Mouse (Mus musculus): ENCODE measurements around the gene Des.

- TF ChIP-seq CTCF (IDR thresholded peaks at IDR 0.05; ENCODE audit: low read depth) (no peak), EP300 (IDR thresholded peaks at IDR 0.05; ENCODE audit: low read depth) (no peak)
Measured at GRCm38 (mm10) chr1:75340519-75340918, 19.6 kb upstream of the Des start.

Data from heart, postnatal 0 days (tissue).